Mouse (Mus musculus): Measurements from ENCODE around the gene Thada. TPM values are rescaled to one million over a fixed set of nuclear protein-coding genes. Genes with fewer than 3 reads are reported as not detected.

Gene Thada
- polyA plus RNA-seq, 1 experiment = 2.2 TPM

GRCm38 (mm10) chr17:84179026-84179972 lies 286.7 kb downstream of the Thada start:
- no peak for TF ChIP-seq GATA1 (IDR thresholded peaks at IDR 0.05; ENCODE audit: low read length)

- TF ChIP-seq GATA1 (IDR thresholded peaks at IDR 0.05; ENCODE audit: low read length) = no peak
Measured at GRCm38 (mm10) chr17:84177481-84177880, 288.5 kb downstream of the Thada start.

- TF ChIP-seq GATA1 (IDR thresholded peaks at IDR 0.05; ENCODE audit: low read length) = no peak
Measured at GRCm38 (mm10) chr17:84176446-84176845, 289.6 kb downstream of the Thada start.

GRCm38 (mm10) chr17:84175196-84175595 lies 290.8 kb downstream of the Thada start:
- no peak for TF ChIP-seq GATA1 (IDR thresholded peaks at IDR 0.05; ENCODE audit: low read length)

- TF ChIP-seq GATA1 (IDR thresholded peaks at IDR 0.05; ENCODE audit: low read length) = no peak
Measured at GRCm38 (mm10) chr17:84167377-84167776, 298.6 kb downstream of the Thada start.

- TF ChIP-seq GATA1 (IDR thresholded peaks at IDR 0.05; ENCODE audit: low read length) = no peak
Measured at GRCm38 (mm10) chr17:84166135-84166860, 299.7 kb downstream of the Thada start.

GRCm38 (mm10) chr17:84165735-84166134 lies 300.3 kb downstream of the Thada start:
- no peak for TF ChIP-seq GATA1 (IDR thresholded peaks at IDR 0.05; ENCODE audit: low read length)

- no peak for TF ChIP-seq GATA1 (IDR thresholded peaks at IDR 0.05; ENCODE audit: low read length)
Measured at GRCm38 (mm10) chr17:84164146-84164545, 301.9 kb downstream of the Thada start.

- TF ChIP-seq GATA1 (IDR thresholded peaks at IDR 0.05; ENCODE audit: low read length) = no peak
Measured at GRCm38 (mm10) chr17:84163066-84163785, 302.8 kb downstream of the Thada start.

GRCm38 (mm10) chr17:84162211-84162760 lies 303.7 kb downstream of the Thada start:
- no peak for TF ChIP-seq GATA1 (IDR thresholded peaks at IDR 0.05; ENCODE audit: low read length)

GRCm38 (mm10) chr17:84161231-84161854 lies 304.7 kb downstream of the Thada start:
- TF ChIP-seq GATA1 (IDR thresholded peaks at IDR 0.05; ENCODE audit: low read length) = no peak

GRCm38 (mm10) chr17:84158891-84159290 lies 307.1 kb downstream of the Thada start:
- no peak for TF ChIP-seq GATA1 (IDR thresholded peaks at IDR 0.05; ENCODE audit: low read length)

- no peak for TF ChIP-seq GATA1 (IDR thresholded peaks at IDR 0.05; ENCODE audit: low read length)
Measured at GRCm38 (mm10) chr17:84158461-84158795, 307.6 kb downstream of the Thada start.

GRCm38 (mm10) chr17:84157743-84158460 lies 308.1 kb downstream of the Thada start:
- no peak for TF ChIP-seq GATA1 (IDR thresholded peaks at IDR 0.05; ENCODE audit: low read length)

All from G1E-ER4 (cell line).